Mouse (Mus musculus) T-helper 2 cell (primary cell): Measurements from ENCODE around the gene Inava.

ENCODE experiments used
- in situ Hi-C: fragments of 300-600 bp; cut with MboI, MseI; formaldehyde crosslinking; loops from one replicate; pipeline ENCODE4 v1.15.1; 2025; ENCODE audit warnings: high pct_unique_total_duplicates

Gene Inava

GRCm38 (mm10) chr1:136231596-136231995 is 2.5 kb downstream of the Inava start:
- in situ Hi-C loops = no loop called here

GRCm38 (mm10) chr1:136230201-136230600 is 3.9 kb downstream of the Inava start:
- in situ Hi-C loops = no loop called here

GRCm38 (mm10) chr1:136229040-136229373 is 5.1 kb downstream of the Inava start:
- in situ Hi-C loops = no loop called here

GRCm38 (mm10) chr1:136228328-136229039 is 5.6 kb downstream of the Inava start:
- in situ Hi-C loops = no loop called here

GRCm38 (mm10) chr1:136227870-136228269 is 6.2 kb downstream of the Inava start:
- in situ Hi-C loops = no loop called here

- in situ Hi-C loops = no loop called here
These were observed 7.4 kb downstream of the Inava start for GRCm38 (mm10) chr1:136226626-136227025.

- in situ Hi-C loops = no loop called here
These were observed 8.2 kb downstream of the Inava start for GRCm38 (mm10) chr1:136225846-136226245.

GRCm38 (mm10) chr1:136223758-136224342 is 10.2 kb downstream of the Inava start:
- in situ Hi-C loops = no loop called here

- in situ Hi-C loops = no loop called here
These were observed 11.7 kb downstream of the Inava start for GRCm38 (mm10) chr1:136222386-136222785.

GRCm38 (mm10) chr1:136220037-136220871 is 13.8 kb downstream of the Inava start:
- in situ Hi-C loops = no loop called here

GRCm38 (mm10) chr1:136214304-136214703 is 19.8 kb downstream of the Inava start:
- in situ Hi-C loops = no loop called here

GRCm38 (mm10) chr1:136212803-136213202 is 21.3 kb downstream of the Inava start, which contains the start of gene Mroh3:
TSS of gene Mroh3 (minus strand) at chr1:136212828.
- in situ Hi-C loops = no loop called here

- in situ Hi-C loops = no loop called here
These were observed 44.0 kb downstream of the Inava start for GRCm38 (mm10) chr1:136190033-136190432.

GRCm38 (mm10) chr1:136179511-136180001 is 54.5 kb downstream of the Inava start:
- in situ Hi-C loops = loop anchor here (10.0 kb wide), 1 partner anchor 275 kb away; no protein-coding TSS in a partner anchor

GRCm38 (mm10) chr1:136178741-136179140 is 55.3 kb downstream of the Inava start:
- in situ Hi-C loops = loop anchor here (10.0 kb wide), 1 partner anchor 276 kb away; no protein-coding TSS in a partner anchor

GRCm38 (mm10) chr1:136177085-136177484 is 57.0 kb downstream of the Inava start:
- in situ Hi-C loops = loop anchor here (10.0 kb wide), 1 partner anchor 278 kb away; no protein-coding TSS in a partner anchor

- in situ Hi-C loops = loop anchor here (10.0 kb wide), 1 partner anchor 280 kb away; no protein-coding TSS in a partner anchor
These were observed 58.9 kb downstream of the Inava start for GRCm38 (mm10) chr1:136175183-136175582.

GRCm38 (mm10) chr1:136174101-136174606 is 59.9 kb downstream of the Inava start:
- in situ Hi-C loops = loop anchor here (10.0 kb wide), 1 partner anchor 281 kb away; no protein-coding TSS in a partner anchor

GRCm38 (mm10) chr1:136172696-136173095 is 61.4 kb downstream of the Inava start:
- in situ Hi-C loops = loop anchor here (10.0 kb wide), 1 partner anchor 282 kb away; no protein-coding TSS in a partner anchor

- in situ Hi-C loops = loop anchor here (10.0 kb wide), 1 partner anchor 285 kb away; no protein-coding TSS in a partner anchor
These were observed 64.0 kb downstream of the Inava start for GRCm38 (mm10) chr1:136170109-136170508.

GRCm38 (mm10) chr1:136167657-136168056 is 66.4 kb downstream of the Inava start:
- in situ Hi-C loops = no loop called here

GRCm38 (mm10) chr1:136165436-136165835 is 68.6 kb downstream of the Inava start:
- in situ Hi-C loops = no loop called here
